Mouse (Mus musculus) thymus, adult 2 months (tissue): ENCODE data around the gene Dnajc5. TPM values are rescaled to one million over a fixed set of nuclear protein-coding genes. Genes with fewer than 3 reads are reported as not detected.

Experiments used
- DNase-seq: peaks from one replicate; pipeline ENCODE4 v3.0.0; 2021
- H3K27ac ChIP-seq: fragments of 200-500 bp; 2 replicates; pipeline ENCODE4 v1.5.1; 2012; ENCODE audit warnings: low read length, control low read depth; ENCODE audit not compliant: control insufficient read depth, insufficient read depth
- H3K27me3 ChIP-seq: fragments of 200-500 bp; 2 replicates; pipeline ENCODE4 v1.6.1; 2012; ENCODE audit warnings: mild to moderate bottlenecking, low read length, moderate library complexity, mixed read lengths; ENCODE audit not compliant: control insufficient read depth, insufficient read depth
- H3K36me3 ChIP-seq: fragments of 200-500 bp; 2 replicates; pipeline ENCODE4 v1.6.1; 2012; ENCODE audit warnings: mild to moderate bottlenecking, low read length, moderate library complexity; ENCODE audit not compliant: control insufficient read depth, insufficient read depth
- H3K4me1 ChIP-seq: fragments of 200-500 bp; replicated peaks from 2 replicates; pipeline ENCODE4 v1.6.1; 2012; ENCODE audit warnings: low read length; ENCODE audit not compliant: control insufficient read depth, insufficient read depth
- H3K4me3 ChIP-seq: fragments of 200-500 bp; 2 replicates; pipeline ENCODE4 v1.5.1; 2012; ENCODE audit warnings: mild to moderate bottlenecking, low read length, control low read depth, moderate library complexity; ENCODE audit not compliant: control insufficient read depth, insufficient read depth
- CTCF ChIP-seq: fragments of 200-500 bp; IDR thresholded peaks from 2 replicates; pipeline ENCODE4 v1.5.1; 2012; ENCODE audit warnings: mild to moderate bottlenecking, control low read depth, low read length, moderate library complexity, borderline replicate concordance; ENCODE audit not compliant: control insufficient read depth, poor library complexity, insufficient read depth; ENCODE audit errors: extremely low read depth
- POLR2A ChIP-seq: fragments of 200-500 bp; IDR thresholded peaks from 2 replicates; pipeline ENCODE4 v1.6.1; 2012; ENCODE audit warnings: mild to moderate bottlenecking, low read length, control low read depth, moderate library complexity; ENCODE audit not compliant: control insufficient read depth, poor library complexity, insufficient read depth; ENCODE audit errors: extremely low read depth
- WGBS: fragments of 180-500 bp; shearing (Covaris S2); methylation state at CpG from one replicate; pipeline ENCODE4 v1.1.7; 2018; 5-methylcytosine and 5-hydroxymethylcytosine counted together
- polyA plus RNA-seq: library from polyadenylated mRNA; depleted of rRNA; stranded (reverse); fragments of >200 nt; gene quantifications from 2 replicates; pipeline ENCODE4 v1.2.3, GENCODE M21; 2012

Dnajc5 gene
- polyA plus RNA-seq, 1 experiment, result 140 TPM

GRCm38 (mm10) chr2:181570921-181571595, 50.8 kb downstream of the Dnajc5 start:
- Histone ChIP-seq H3K36me3 (no peaks in the 10 kb centered on the region), H3K27me3 (no peaks in the 10 kb centered on the region), H3K4me1 (no peaks in the 10 kb centered on the region), H3K4me3 (no peak overlapping the region), H3K27ac (no peak overlapping the region)
- no peak for DNase-seq
- TF ChIP-seq CTCF, result no peak
- no peak for TF ChIP-seq POLR2A
- 81% methylated on average over 6 of the region's 6 CpGs for WGBS

- H3K36me3 ChIP-seq, result no peaks in the 10 kb centered on the region
- H3K27ac ChIP-seq, result no peak overlapping the region
- no peaks in the 10 kb centered on the region for H3K4me1 ChIP-seq
- no peak for DNase-seq
- H3K4me3 ChIP-seq, result no peak overlapping the region
- 96% methylated on average over 11 of the region's 11 CpGs for WGBS
- TF ChIP-seq POLR2A, result no peak
- no peak for TF ChIP-seq CTCF
- no peaks in the 10 kb centered on the region for H3K27me3 ChIP-seq
Measured at GRCm38 (mm10) chr2:181571941-181572670, 51.8 kb downstream of the Dnajc5 start.

GRCm38 (mm10) chr2:181572921-181573920, 52.9 kb downstream of the Dnajc5 start:
- 98% methylated on average over 15 of the region's 15 CpGs for WGBS
- Histone ChIP-seq H3K4me3 (no peak overlapping the region), H3K36me3 (no peaks in the 10 kb centered on the region), H3K27me3 (no peaks in the 10 kb centered on the region), H3K4me1 (0 out of 2 replicates have a peak, but pooled peaks cover under 1% of the 10 kb centered on the region), H3K27ac (no peak overlapping the region)
- DNase-seq, result no peak
- no peak for TF ChIP-seq POLR2A
- TF ChIP-seq CTCF, result no peak

GRCm38 (mm10) chr2:181573961-181574360, 53.7 kb downstream of the Dnajc5 start:
- H3K4me3 ChIP-seq, result no peak overlapping the region
- H3K4me1 ChIP-seq, result 0 out of 2 replicates have a peak, but pooled peaks cover 3% of the 10 kb centered on the region
- no peak overlapping the region for H3K27ac ChIP-seq
- no peaks in the 10 kb centered on the region for H3K36me3 ChIP-seq
- TF ChIP-seq CTCF (no peak), POLR2A (no peak)
- WGBS, result 93% methylated on average over 9 of the region's 9 CpGs
- no peak for DNase-seq
- H3K27me3 ChIP-seq, result no peaks in the 10 kb centered on the region

GRCm38 (mm10) chr2:181574921-181575545, 54.7 kb downstream of the Dnajc5 start:
- Histone ChIP-seq H3K36me3 (no peaks in the 10 kb centered on the region), H3K4me1 (0 out of 2 replicates have a peak, but pooled peaks cover 3% of the 10 kb centered on the region), H3K27ac (no peak overlapping the region), H3K27me3 (no peaks in the 10 kb centered on the region), H3K4me3 (no peak overlapping the region)
- no peak for DNase-seq
- WGBS, result 98% methylated on average over 7 of the region's 7 CpGs
- TF ChIP-seq POLR2A (no peak), CTCF (no peak)

- Histone ChIP-seq H3K4me1 (peaks cover 9% of the 10 kb centered on the region), H3K27me3 (no peaks in the 10 kb centered on the region), H3K36me3 (no peaks in the 10 kb centered on the region), H3K27ac (no peak overlapping the region), H3K4me3 (no peak overlapping the region)
- no peak for DNase-seq
- no peak for TF ChIP-seq POLR2A
- TF ChIP-seq CTCF, result no peak
- WGBS, result 99% methylated on average over 2 of the region's 2 CpGs
Measured at GRCm38 (mm10) chr2:181576613-181577012, 56.3 kb downstream of the Dnajc5 start.
